Mouse (Mus musculus) neutrophil, adult 5-6 weeks (primary cell): Measurements from ENCODE around the gene Shox2. TPM values are rescaled to one million over a fixed set of nuclear protein-coding genes. Genes with fewer than 3 reads are reported as not detected.

Experiments
- ATAC-seq: fragments of 151-379, 151-347 bp; 2 replicates; pipeline ENCODE4 v1.8.0; 2017; ENCODE audit warnings: mild to moderate bottlenecking, moderate TSS enrichment; ENCODE audit not compliant: insufficient number of reproducible peaks, poor library complexity, low FRiP score, severe bottlenecking; ENCODE audit errors: extremely low read depth
- total RNA-seq: library from RNA; stranded (forward); fragments of 200-1000 nt; gene quantifications from 2 replicates; pipeline ENCODE4 v1.2.3, GENCODE M21; 2017

The Shox2 gene
- total RNA-seq, 1 experiment from 2014 or later: 0.47 TPM

DNA sequence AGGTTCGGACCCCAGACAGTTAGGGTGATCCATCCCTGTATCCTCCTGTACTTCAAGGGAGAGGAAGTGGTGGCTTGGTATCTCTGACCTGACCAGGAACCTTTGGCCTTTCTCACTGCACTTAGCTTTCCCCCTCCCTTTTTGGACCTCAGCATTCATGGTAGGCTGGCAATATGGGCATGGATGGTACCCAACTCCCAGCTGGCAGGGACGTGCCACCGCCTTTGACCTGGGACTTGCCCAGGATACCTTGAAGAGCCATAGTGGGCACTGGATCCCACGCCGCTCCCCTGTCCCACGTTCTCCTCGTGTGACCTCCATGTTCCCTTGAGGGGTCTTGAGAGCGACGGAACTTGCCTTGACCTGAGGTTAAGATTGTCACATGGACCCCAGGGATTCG, 11.3 kb downstream of the Shox2 start:
- ATAC-seq: no peak

DNA sequence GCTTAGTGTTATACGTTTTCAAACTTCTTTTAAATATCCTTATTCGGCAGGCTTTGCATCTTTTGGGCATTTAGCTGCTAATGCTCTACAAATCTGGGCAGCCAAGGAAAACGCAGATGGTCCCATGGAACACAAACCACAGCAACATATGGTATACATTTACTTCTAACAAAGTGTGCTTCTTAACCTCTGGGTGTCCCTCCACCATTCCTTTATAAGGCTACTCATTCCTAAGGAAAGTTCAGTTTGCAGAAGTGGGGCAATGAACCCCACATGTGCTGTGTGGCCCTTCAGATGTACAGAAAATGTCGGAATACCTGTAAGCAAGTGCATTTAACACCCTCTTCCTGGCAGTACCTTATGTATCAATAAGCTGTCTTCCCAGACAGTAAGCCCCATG, 14.1 kb downstream of the Shox2 start:
- ATAC-seq: no peak

DNA sequence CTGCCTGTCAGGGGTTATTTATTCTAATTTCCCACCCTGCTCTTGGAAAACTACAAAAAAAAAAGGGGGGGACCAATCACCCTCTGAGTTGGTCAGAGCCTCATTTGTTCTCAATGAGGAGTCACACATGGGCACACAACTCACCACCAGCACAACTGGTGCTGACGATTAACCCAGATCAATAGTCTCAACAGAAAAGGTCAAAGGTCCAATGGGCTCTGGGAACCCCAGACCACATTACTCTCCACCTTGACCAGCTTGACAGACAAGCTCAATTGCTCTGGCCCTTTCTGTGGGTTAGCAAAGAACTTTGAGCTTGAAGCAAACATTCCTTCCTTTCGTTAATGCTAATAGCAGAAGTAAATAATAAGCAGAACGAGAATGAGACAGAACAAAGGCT, 16.7 kb downstream of the Shox2 start:
- ATAC-seq: no peak

GRCm38 (mm10) chr3:66959972-66960371, 21.6 kb downstream of the Shox2 start:
- no peak for ATAC-seq

GRCm38 (mm10) chr3:66955126-66955525, 26.4 kb downstream of the Shox2 start:
- ATAC-seq: no peak

DNA sequence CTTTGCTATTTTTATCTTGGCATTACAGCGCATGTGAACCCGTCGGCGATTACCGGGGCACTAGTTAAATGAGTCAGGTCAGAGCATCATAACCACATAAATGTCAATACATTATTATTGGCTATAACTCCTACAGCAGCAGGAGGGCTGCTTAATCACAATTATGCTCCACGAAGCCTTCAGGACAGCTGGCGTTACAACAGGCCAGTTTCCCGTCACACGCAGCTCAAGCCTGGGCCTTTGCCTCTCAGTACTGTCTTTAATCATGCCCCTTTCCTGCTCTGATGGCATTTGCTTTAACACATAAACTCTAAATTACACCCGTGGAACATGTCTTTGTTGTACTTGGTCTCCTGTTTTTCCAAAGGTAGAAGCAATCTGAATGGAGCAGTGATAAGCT, 41.9 kb downstream of the Shox2 start:
- ATAC-seq: no peak

GRCm38 (mm10) chr3:66922436-66922835, 59.1 kb downstream of the Shox2 start:
- ATAC-seq: no peak

Other genes with a start within 250 kb of the Shox2 start
- gene Rsrc1, start 381 bp downstream of the Shox2 start, total RNA-seq: 22.0 and 24.2 TPM in 2 replicates